Mouse (Mus musculus) liver, embryonic 14.5 days (tissue): ENCODE data around the gene Marc2. TPM values are rescaled to one million over a fixed set of nuclear protein-coding genes. Genes with fewer than 3 reads are reported as not detected.
A peak's percentile ranks its signal among the peaks of the same experiment; 100 is the strongest.

ENCODE experiments used
- ATAC-seq: fragments of 200-750 bp; cut with Nextera tagmentation; 2 replicates; pipeline ENCODE4 v1.8.0; 2017; ENCODE audit warnings: moderate number of reproducible peaks, mild to moderate bottlenecking, moderate library complexity; ENCODE audit not compliant: insufficient read depth
- DNase-seq, 3 experiments: peaks; one replicate each; pipeline ENCODE4 v3.0.0-alpha.2; 2012 to 2013; ENCODE audit warnings: low read depth in 3 of 3, low spot score in 3 of 3
- H3K27ac ChIP-seq: fragments of 300-500 bp; sonication (generic); 2 replicates; pipeline ENCODE4 v1.5.1; 2014; ENCODE audit warnings: moderate library complexity, mild to moderate bottlenecking, control low read depth, inconsistent platforms
- H3K27me3 ChIP-seq: fragments of 300-500 bp; sonication (generic); 2 replicates; pipeline ENCODE4 v1.6.1; 2014; ENCODE audit warnings: mild to moderate bottlenecking, low read length, moderate library complexity; ENCODE audit not compliant: control insufficient read depth, insufficient read depth
- H3K36me3 ChIP-seq: fragments of 300-500 bp; sonication (generic); replicated peaks from 2 replicates; pipeline ENCODE4 v1.6.1; 2014; ENCODE audit warnings: low read depth; ENCODE audit not compliant: control insufficient read depth, insufficient read depth
- H3K4me1 ChIP-seq, 2 experiments: fragments of 200-500 bp in 1 of 2; fragments of 300-500 bp in 1 of 2; sonication (generic) in 1 of 2; replicated peaks; 2 replicates each; pipeline ENCODE4 v1.6.1; 2012 to 2014; ENCODE audit warnings: antibody characterized with exemption in 1 of 2, inconsistent platforms in 1 of 2, low read length in 1 of 2; ENCODE audit not compliant: control insufficient read depth in 2 of 2, insufficient read depth in 2 of 2
- H3K4me2 ChIP-seq: fragments of 300-500 bp; sonication (generic); 2 replicates; pipeline ENCODE4 v1.6.1; 2014; ENCODE audit warnings: low read depth, mild to moderate bottlenecking, control low read depth, moderate library complexity
- H3K4me3 ChIP-seq, 2 experiments: fragments of 200-500 bp in 1 of 2; fragments of 300-500 bp in 1 of 2; sonication (generic) in 1 of 2; 2 replicates each; pipeline ENCODE4 v1.5.1; 2012 to 2014; ENCODE audit warnings: low read depth in 2 of 2, low read length in 2 of 2, mild to moderate bottlenecking in 2 of 2, control low read depth in 1 of 2, inconsistent platforms in 1 of 2, moderate library complexity in 1 of 2; ENCODE audit not compliant: insufficient read depth in 1 of 2
- H3K9ac ChIP-seq: fragments of 300-500 bp; sonication (generic); replicated peaks from 2 replicates; pipeline ENCODE4 v1.6.1; 2014; ENCODE audit warnings: mild to moderate bottlenecking, control low read depth, moderate library complexity
- H3K9me3 ChIP-seq: fragments of 300-500 bp; sonication (generic); 2 replicates; pipeline ENCODE4 v1.6.1; 2016; ENCODE audit warnings: low read length, mixed read lengths; ENCODE audit not compliant: control insufficient read depth
- CTCF ChIP-seq: IDR thresholded peaks from 2 replicates; pipeline ENCODE4 v1.5.1; 2016; ENCODE audit warnings: antibody characterized with exemption, low read depth, control low read depth
- EP300 ChIP-seq: IDR thresholded peaks from 2 replicates; pipeline ENCODE4 v1.6.1; 2016; ENCODE audit warnings: antibody characterized with exemption, low read depth
- WGBS: fragments of 180-500 bp; shearing (Covaris S2); extraction: QIAGEN DNeasy Blood & Tissue Kit; methylation state at CpG from one replicate; pipeline ENCODE4 v1.1.7; 2014; ENCODE audit not compliant: insufficient replicate concordance; 5-methylcytosine and 5-hydroxymethylcytosine counted together
- polyA plus RNA-seq, 2 experiments: library from polyadenylated mRNA; depleted of rRNA in 1 of 2; stranded (reverse) in 1 of 2; unstranded in 1 of 2; fragments of >200 nt; fragmentation: Nextera tagmentation in 1 of 2; extraction: Ambion mirVana in 1 of 2; gene quantifications; 2 replicates each; pipeline versions ENCODE4 v1.2.1 to v1.2.3; 2012 to 2014

Gene Marc2
- polyA plus RNA-seq, 2 experiments: 58.6 to 227 TPM

DNA sequence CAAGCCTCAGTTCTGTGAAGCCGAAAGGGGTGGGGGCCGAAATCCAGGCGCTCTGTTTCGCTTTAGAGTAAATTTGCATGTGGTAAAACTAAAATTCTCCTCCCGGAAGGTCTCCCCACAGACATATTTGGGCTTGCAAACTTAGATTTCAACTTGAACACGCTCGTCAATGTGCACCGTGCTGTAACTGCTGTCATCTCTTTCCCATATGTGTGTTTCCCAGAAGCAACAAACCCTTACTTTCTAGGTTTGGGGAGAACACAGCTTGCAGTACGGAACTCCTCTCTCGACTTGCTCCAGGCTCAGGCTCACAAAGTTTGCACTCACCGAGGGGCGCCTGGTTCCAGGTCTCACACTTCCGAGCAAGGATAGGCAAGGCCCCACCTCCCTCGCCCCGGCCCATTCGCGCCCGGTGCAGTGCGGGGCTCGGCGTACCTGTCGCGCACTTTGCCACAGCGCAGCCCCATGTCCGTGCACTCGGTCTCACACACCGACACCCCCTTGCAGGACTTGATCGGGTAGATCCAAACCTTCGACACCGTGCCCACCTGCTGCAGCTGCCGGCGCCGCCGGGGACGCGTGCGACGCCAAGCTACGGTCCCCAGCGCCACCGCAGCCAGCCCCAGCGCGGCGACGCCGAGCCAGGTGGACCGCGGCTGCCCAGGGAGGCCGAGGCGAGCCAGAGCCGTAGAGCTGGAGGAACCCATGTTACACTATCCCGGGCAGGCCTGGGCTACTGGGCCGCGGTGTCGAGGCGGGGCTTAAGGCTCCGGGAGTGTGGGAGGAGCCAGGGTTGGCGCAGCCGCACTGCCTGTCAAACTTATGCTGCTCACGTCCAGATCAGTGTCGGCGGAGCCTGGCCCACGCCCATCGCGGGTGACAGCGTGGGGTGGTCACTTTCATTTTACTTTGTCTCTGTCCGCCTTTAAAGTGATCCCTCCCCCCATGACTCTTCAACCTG lies 860 bp downstream of the Marc2 start:
- DNase-seq (peak; percentile 83 to 84 (median 83)), ATAC-seq (peak; percentile 97)
- Histone ChIP-seq H3K27me3 (no peaks in the 10 kb centered on the region), H3K9me3 (no peaks in the 10 kb centered on the region), H3K4me2 (peak overlapping the region; percentile 92), H3K36me3 (peaks cover 2% of the 10 kb centered on the region), H3K9ac (peak overlapping the region; percentile 83), H3K4me3 (peak overlapping the region; percentile 69 to 74), H3K27ac (peak overlapping the region; percentile 63), H3K4me1 (peaks cover 13 to 37% of the 10 kb centered on the region in 2 experiments)
- WGBS: under 1% methylated on average over 67 of the region's 67 CpGs
- TF ChIP-seq EP300 (no peak), CTCF (no peak)

DNA sequence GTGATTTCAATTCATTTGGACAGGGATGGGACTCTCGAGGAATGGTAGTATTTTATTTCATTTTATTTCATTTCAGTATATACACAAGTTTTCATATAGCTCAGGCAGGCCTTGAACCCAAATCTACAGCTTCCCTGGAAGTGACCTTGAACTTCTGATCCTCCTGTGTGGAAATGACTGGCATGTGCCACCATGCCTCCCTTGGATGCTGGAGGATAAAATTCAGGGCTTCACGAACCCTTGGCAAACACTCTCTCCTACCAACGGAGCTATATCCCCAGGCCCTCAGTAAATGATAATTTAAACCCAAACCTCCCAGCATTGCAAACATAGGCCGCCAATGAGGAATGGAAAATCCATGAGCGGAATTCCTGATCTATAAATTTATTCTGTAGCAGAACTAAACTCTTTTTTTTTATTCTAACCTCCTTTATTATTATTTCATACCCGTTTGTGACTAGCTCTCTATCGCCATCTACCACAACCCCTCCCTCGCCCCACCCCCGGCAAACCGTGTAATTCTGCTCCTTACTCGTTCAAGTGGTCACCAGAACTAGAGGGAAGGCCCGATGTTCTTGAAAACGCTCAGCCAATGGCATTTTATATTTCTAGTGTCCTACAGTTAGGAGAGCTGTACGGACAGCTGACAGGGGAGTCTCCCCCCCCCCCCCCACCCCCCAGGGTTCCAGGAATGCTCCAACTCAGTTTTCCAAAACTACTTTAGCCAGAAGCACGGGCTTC lies 1.8 kb downstream of the Marc2 start:
- WGBS: 11% methylated on average over 15 of the region's 15 CpGs
- H3K27ac ChIP-seq: peak overlapping the region; percentile 60
- DNase-seq (peak in 1 of 3 experiments; percentile 36), ATAC-seq (no peak)
- H3K4me2 ChIP-seq: peak overlapping the region; percentile 92
- H3K36me3 ChIP-seq: peaks cover 7% of the 10 kb centered on the region
- H3K4me3 ChIP-seq: peak overlapping the region; percentile 69 to 74
- H3K27me3 ChIP-seq: no peaks in the 10 kb centered on the region
- H3K9ac ChIP-seq: peak overlapping the region; percentile 83
- no peaks in the 10 kb centered on the region for H3K9me3 ChIP-seq
- TF ChIP-seq CTCF (peak; percentile 47), EP300 (no peak)
- H3K4me1 ChIP-seq: peaks cover 13 to 37% of the 10 kb centered on the region in 2 experiments

DNA sequence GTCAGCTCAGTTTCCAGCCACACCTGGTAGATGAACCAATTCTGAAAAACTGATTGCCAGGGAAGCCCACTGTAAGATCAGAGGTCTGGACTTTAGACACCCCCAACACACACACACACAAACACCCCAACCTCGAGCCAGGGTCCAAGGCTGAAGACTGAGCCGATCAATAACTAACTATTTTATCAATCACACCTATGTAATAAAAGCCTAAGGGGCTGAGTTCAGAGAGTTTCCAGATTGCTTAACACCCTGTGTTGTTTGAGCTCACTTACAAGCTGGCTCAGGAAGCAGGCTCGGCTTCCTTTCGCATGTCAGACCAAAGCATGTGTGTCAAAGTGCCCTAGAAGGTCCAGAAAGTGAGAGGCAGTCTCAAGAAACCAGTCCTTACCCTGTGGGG lies 8.6 kb downstream of the Marc2 start:
- TF ChIP-seq CTCF: no peak
- no peak for TF ChIP-seq EP300
- Histone ChIP-seq H3K4me1 (peaks cover 0 to 18% of the 10 kb centered on the region in 2 experiments; a peak in 3 of 4 replicates), H3K36me3 (peaks cover 16% of the 10 kb centered on the region), H3K27me3 (no peaks in the 10 kb centered on the region), H3K9me3 (no peaks in the 10 kb centered on the region), H3K9ac (no peak overlapping the region), H3K4me2 (no peak overlapping the region), H3K27ac (no peak overlapping the region), H3K4me3 (no peak overlapping the region)
- ATAC-seq: no peak
- WGBS: 66% methylated on average over 4 of the region's 4 CpGs
- DNase-seq: no peak

DNA sequence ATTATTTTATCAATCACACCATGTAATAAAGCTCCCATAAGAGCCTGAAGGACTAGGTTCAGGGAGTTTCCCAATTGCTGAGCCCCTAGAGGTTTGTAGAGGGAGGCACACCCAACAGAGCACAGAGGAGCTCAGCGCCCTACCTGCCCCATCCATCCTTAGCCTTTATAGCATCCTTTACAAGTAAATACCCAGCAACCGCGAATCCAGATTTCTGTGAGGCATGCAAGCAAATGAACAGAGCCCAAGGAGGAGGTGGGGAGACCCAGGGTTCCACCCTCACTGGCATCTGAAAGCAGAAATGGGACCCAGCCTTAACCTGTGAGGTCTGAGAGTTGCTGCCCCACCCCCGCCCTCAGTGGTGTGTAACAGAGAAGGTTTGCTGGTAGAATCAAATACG lies 9.9 kb downstream of the Marc2 start:
- Histone ChIP-seq H3K27ac (no peak overlapping the region), H3K9me3 (no peaks in the 10 kb centered on the region), H3K9ac (no peak overlapping the region), H3K36me3 (peaks cover 29% of the 10 kb centered on the region), H3K27me3 (no peaks in the 10 kb centered on the region), H3K4me2 (no peak overlapping the region), H3K4me1 (peaks cover 0 to 8% of the 10 kb centered on the region in 2 experiments; a peak in 2 of 4 replicates), H3K4me3 (no peak overlapping the region)
- DNase-seq (no peak), ATAC-seq (no peak)
- WGBS: 72% methylated on average over 5 of the region's 5 CpGs
- TF ChIP-seq CTCF (no peak), EP300 (no peak)

DNA sequence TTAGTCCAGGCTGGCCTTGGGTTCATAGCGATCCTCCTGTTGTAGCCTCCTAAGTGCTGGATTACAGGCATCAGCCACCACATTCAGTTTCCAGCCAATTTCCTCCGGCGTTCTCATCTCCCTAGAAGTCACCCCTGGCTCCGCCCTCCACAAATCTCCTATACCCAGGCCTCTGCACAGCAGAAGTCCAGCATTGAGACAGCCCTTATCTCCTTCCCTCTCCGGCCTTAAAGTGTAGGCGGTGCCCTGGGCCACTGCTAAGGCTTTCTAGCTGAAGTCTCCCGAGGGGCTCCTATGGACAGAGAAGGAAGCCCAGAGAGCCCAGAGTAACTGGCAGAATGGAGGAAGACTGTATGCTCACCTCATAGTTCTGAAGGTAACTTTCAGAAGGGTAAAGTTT lies 12.8 kb downstream of the Marc2 start:
- DNase-seq: no peak
- H3K9me3 ChIP-seq: no peaks in the 10 kb centered on the region
- ATAC-seq: peak; percentile 52; the same call in 1 of the 2 replicates
- 61% methylated on average over 7 of the region's 7 CpGs for WGBS
- peaks cover 0 to 7% of the 10 kb centered on the region in 2 experiments; a peak in 2 of 4 replicates for H3K4me1 ChIP-seq
- H3K27ac ChIP-seq: no peak overlapping the region
- H3K4me3 ChIP-seq: no peak overlapping the region
- no peak overlapping the region for H3K4me2 ChIP-seq
- H3K9ac ChIP-seq: no peak overlapping the region
- H3K27me3 ChIP-seq: no peaks in the 10 kb centered on the region
- H3K36me3 ChIP-seq: peaks cover 35% of the 10 kb centered on the region
- TF ChIP-seq EP300: no peak
- no peak for TF ChIP-seq CTCF
